Mouse (Mus musculus): ENCODE measurements at regions not wholly inside any gene's neighbourhood (a gene's known extent, or its start where the extent isn't known, plus 50 kb on each side); places are given as distances from the start of the nearest gene placed in this dataset.

GRCm38 (mm10) chr2:67332211-67332610, 81.3 kb upstream of the Gm21830 start:
- DNase-seq (ENCODE audit: low spot score in 2 of 2), result peak in 1 of 2 experiments; percentile 1

GRCm38 (mm10) chr2:67344711-67345110, 68.8 kb upstream of the Gm21830 start:
- DNase-seq (ENCODE audit: low spot score in 2 of 2), result no peak
